Mouse (Mus musculus): ENCODE data around the gene Diaph2.
"Not testable (repeated sequence)": the region's sequence is repeated elsewhere in the genome, so short reads cannot be mapped to it uniquely, and the experiment has no call there.

The Diaph2 gene

GRCm38 (mm10) chrX:129833887-129834286 is 84.3 kb downstream of the Diaph2 start:
- no peak for DNase-seq

GRCm38 (mm10) chrX:129884465-129884864 is 134.9 kb downstream of the Diaph2 start:
- DNase-seq = peak; percentile 49

GRCm38 (mm10) chrX:129925806-129926205 is 176.3 kb downstream of the Diaph2 start:
- DNase-seq = no peak

GRCm38 (mm10) chrX:129974816-129975215 is 225.3 kb downstream of the Diaph2 start:
- DNase-seq = no peak

- DNase-seq = no peak
Observed at GRCm38 (mm10) chrX:130008210-130008609, 258.7 kb downstream of the Diaph2 start.

- DNase-seq = no peak
Observed at GRCm38 (mm10) chrX:130019735-130020134, 270.2 kb downstream of the Diaph2 start.

GRCm38 (mm10) chrX:130044525-130044924 is 295.0 kb downstream of the Diaph2 start:
- no peak for DNase-seq

GRCm38 (mm10) chrX:130149216-130149615 is 399.7 kb downstream of the Diaph2 start:
- DNase-seq = no peak

- no peak for DNase-seq
Observed at GRCm38 (mm10) chrX:130152164-130152563, 402.6 kb downstream of the Diaph2 start.

- no peak for DNase-seq
Observed at GRCm38 (mm10) chrX:130173126-130173525, 423.6 kb downstream of the Diaph2 start.

- no peak for DNase-seq
Observed at GRCm38 (mm10) chrX:130187891-130188290, 438.3 kb downstream of the Diaph2 start.

- DNase-seq = no peak
Observed at GRCm38 (mm10) chrX:130188449-130188848, 438.9 kb downstream of the Diaph2 start.

GRCm38 (mm10) chrX:130189250-130189649 is 439.7 kb downstream of the Diaph2 start:
- DNase-seq = no peak

- not testable (repeated sequence) for DNase-seq
Observed at GRCm38 (mm10) chrX:130197412-130197811, 447.9 kb downstream of the Diaph2 start.

GRCm38 (mm10) chrX:130205243-130205642 is 455.7 kb downstream of the Diaph2 start:
- DNase-seq = no peak

- DNase-seq = no peak
Observed at GRCm38 (mm10) chrX:130212227-130212626, 462.7 kb downstream of the Diaph2 start.

- DNase-seq = no peak
Observed at GRCm38 (mm10) chrX:130212759-130213158, 463.2 kb downstream of the Diaph2 start.

GRCm38 (mm10) chrX:130230045-130230444 is 480.5 kb downstream of the Diaph2 start:
- DNase-seq = no peak

- DNase-seq = no peak
Observed at GRCm38 (mm10) chrX:130235167-130235566, 485.6 kb downstream of the Diaph2 start.

GRCm38 (mm10) chrX:130246652-130247051 is 497.1 kb downstream of the Diaph2 start:
- DNase-seq = no peak

- no peak for DNase-seq
Observed at GRCm38 (mm10) chrX:130253664-130254063, 504.1 kb downstream of the Diaph2 start.

GRCm38 (mm10) chrX:130265707-130266106 is 516.2 kb downstream of the Diaph2 start:
- DNase-seq = no peak

GRCm38 (mm10) chrX:130279144-130279543 is 529.6 kb downstream of the Diaph2 start:
- DNase-seq = no peak

GRCm38 (mm10) chrX:130281484-130281883 is 531.9 kb downstream of the Diaph2 start:
- DNase-seq = no peak

- DNase-seq = no peak
Observed at GRCm38 (mm10) chrX:130287032-130287431, 537.5 kb downstream of the Diaph2 start.

GRCm38 (mm10) chrX:130289775-130290174 is 540.2 kb downstream of the Diaph2 start:
- no peak for DNase-seq

All from kidney, postnatal 10 days (tissue).